Mouse (Mus musculus): Measurements from ENCODE around the gene Slc27a5. TPM values are rescaled to one million over a fixed set of nuclear protein-coding genes. Genes with fewer than 3 reads are reported as not detected.

The Slc27a5 gene
- total and polyA plus RNA-seq, 3 experiments: 0.22 TPM; not detected in 2

GRCm38 (mm10) chr7:12995862-12996261, 2.1 kb downstream of the Slc27a5 start:
- Histone ChIP-seq H3K36me3 (replicated peaks) (no peaks in the 10 kb centered on the region), H3K4me1 (ENCODE audit: insufficient read depth, low read depth, low read length) (no peaks in the 10 kb centered on the region), H3K27me3 (ENCODE audit: insufficient read depth, low read length) (peaks cover 22% of the 10 kb centered on the region), H3K4me3 (ENCODE audit: low read depth, low read length) (no peak overlapping the region), H3K9me3 (replicated peaks) (no peaks in the 10 kb centered on the region)
- TF ChIP-seq TAL1 (conservative IDR thresholded peaks at IDR 0.05; ENCODE audit: low read depth, low read length) (no peak), POLR2AphosphoS5 (IDR thresholded peaks at IDR 0.05; ENCODE audit: insufficient replicate concordance, low read depth, low read length) (no peak), CTCF (IDR thresholded peaks at IDR 0.05; ENCODE audit: low read depth, low read length) (no peak)
- DNase-seq (ENCODE audit: low spot score) (no peak), ATAC-seq (ENCODE audit: extremely low read depth, insufficient number of reproducible peaks, low FRiP score, poor library complexity, severe bottlenecking) (no peak)

DNA sequence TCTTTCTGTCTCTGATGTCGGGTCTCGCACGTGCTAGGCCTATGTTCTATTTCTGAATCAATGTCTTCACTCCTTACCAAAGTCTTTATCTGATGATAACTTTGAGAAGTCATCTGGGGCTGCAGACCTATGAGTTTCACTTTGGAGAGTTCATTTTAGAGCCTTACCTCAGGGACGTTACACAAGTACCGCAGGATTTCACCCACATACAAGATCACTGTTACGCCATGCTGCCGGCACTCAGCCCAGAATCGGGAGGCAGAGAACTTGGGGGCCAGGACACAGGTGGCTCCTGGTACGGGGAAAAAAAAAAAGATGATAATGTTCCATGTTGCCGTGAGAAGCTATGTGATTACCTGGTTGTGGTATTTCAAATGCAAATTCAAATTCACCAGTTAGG, 4.8 kb downstream of the Slc27a5 start:
- H3K27me3 ChIP-seq (ENCODE audit: insufficient read depth, low read length): peaks cover 25% of the 10 kb centered on the region
- H3K4me3 ChIP-seq (ENCODE audit: low read depth, low read length): no peak overlapping the region
- ATAC-seq (ENCODE audit: extremely low read depth, insufficient number of reproducible peaks, low FRiP score, poor library complexity, severe bottlenecking) (no peak), DNase-seq (ENCODE audit: low spot score) (no peak)
- H3K9me3 ChIP-seq (replicated peaks): no peaks in the 10 kb centered on the region
- no peaks in the 10 kb centered on the region for H3K36me3 ChIP-seq (replicated peaks)
- H3K4me1 ChIP-seq (ENCODE audit: insufficient read depth, low read depth, low read length): no peaks in the 10 kb centered on the region
- TF ChIP-seq POLR2AphosphoS5 (IDR thresholded peaks at IDR 0.05; ENCODE audit: insufficient replicate concordance, low read depth, low read length) (no peak), GATA1 (IDR thresholded peaks at IDR 0.05; ENCODE audit: borderline replicate concordance, low read length) (no peak), CTCF (IDR thresholded peaks at IDR 0.05; ENCODE audit: low read depth, low read length) (no peak), TAL1 (conservative IDR thresholded peaks at IDR 0.05; ENCODE audit: low read depth, low read length) (no peak), GATA2 (IDR thresholded peaks at IDR 0.05; ENCODE audit: borderline replicate concordance, low read depth, low read length) (no peak)

DNA sequence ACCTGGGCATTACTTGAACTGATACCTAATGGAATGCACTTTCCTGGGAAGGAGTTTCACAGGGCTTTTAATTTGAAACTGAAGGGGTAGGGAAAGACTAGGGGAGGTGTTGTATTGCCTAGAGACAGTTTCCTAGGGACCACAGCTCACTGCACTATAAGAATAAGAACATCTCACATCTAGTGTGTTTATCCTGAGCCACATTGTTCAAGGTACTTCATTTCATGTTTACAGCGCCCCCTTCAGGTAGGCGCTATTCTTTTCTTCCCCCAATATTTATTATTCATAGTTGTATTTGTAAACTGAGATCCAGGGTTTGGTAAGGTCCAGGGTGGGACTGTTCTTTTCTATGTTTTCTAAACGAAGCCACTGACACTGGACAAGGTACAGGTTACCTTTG, 5.8 kb downstream of the Slc27a5 start:
- ATAC-seq (ENCODE audit: extremely low read depth, insufficient number of reproducible peaks, low FRiP score, poor library complexity, severe bottlenecking) (no peak), DNase-seq (ENCODE audit: low spot score) (no peak)
- Histone ChIP-seq H3K9me3 (replicated peaks) (no peaks in the 10 kb centered on the region), H3K4me3 (ENCODE audit: low read depth, low read length) (no peak overlapping the region), H3K27me3 (ENCODE audit: insufficient read depth, low read length) (peaks cover 18% of the 10 kb centered on the region), H3K4me1 (ENCODE audit: insufficient read depth, low read depth, low read length) (peaks cover 8% of the 10 kb centered on the region), H3K36me3 (replicated peaks) (no peaks in the 10 kb centered on the region)
- TF ChIP-seq TAL1 (conservative IDR thresholded peaks at IDR 0.05; ENCODE audit: low read depth, low read length) (no peak), GATA2 (IDR thresholded peaks at IDR 0.05; ENCODE audit: borderline replicate concordance, low read depth, low read length) (no peak), CTCF (IDR thresholded peaks at IDR 0.05; ENCODE audit: low read depth, low read length) (peak; percentile 31; the same call in 1 of the 2 replicates), GATA1 (IDR thresholded peaks at IDR 0.05; ENCODE audit: borderline replicate concordance, low read length) (no peak)

GRCm38 (mm10) chr7:12987409-12988189, 10.4 kb downstream of the Slc27a5 start:
- Histone ChIP-seq H3K27me3 (ENCODE audit: insufficient read depth, low read length) (peaks cover 6% of the 10 kb centered on the region), H3K9me3 (replicated peaks) (no peaks in the 10 kb centered on the region), H3K4me3 (ENCODE audit: low read depth, low read length) (no peak overlapping the region), H3K4me1 (ENCODE audit: insufficient read depth, low read depth, low read length) (peaks cover 9% of the 10 kb centered on the region), H3K36me3 (replicated peaks) (peaks cover 6% of the 10 kb centered on the region)
- no peak for ATAC-seq (ENCODE audit: extremely low read depth, insufficient number of reproducible peaks, low FRiP score, poor library complexity, severe bottlenecking)
- no peak for DNase-seq (ENCODE audit: low spot score)
- TF ChIP-seq GATA2 (IDR thresholded peaks at IDR 0.05; ENCODE audit: borderline replicate concordance, low read depth, low read length): no peak
- TF ChIP-seq POLR2AphosphoS5 (IDR thresholded peaks at IDR 0.05; ENCODE audit: insufficient replicate concordance, low read depth, low read length): no peak
- TF ChIP-seq GATA1 (IDR thresholded peaks at IDR 0.05; ENCODE audit: borderline replicate concordance, low read length): no peak
- no peak for TF ChIP-seq CTCF (IDR thresholded peaks at IDR 0.05; ENCODE audit: low read depth, low read length)
- no peak for TF ChIP-seq TAL1 (conservative IDR thresholded peaks at IDR 0.05; ENCODE audit: low read depth, low read length)

GRCm38 (mm10) chr7:12986906-12987305, 11.1 kb downstream of the Slc27a5 start:
- no peak for ATAC-seq (ENCODE audit: extremely low read depth, insufficient number of reproducible peaks, low FRiP score, poor library complexity, severe bottlenecking)
- H3K27me3 ChIP-seq (ENCODE audit: insufficient read depth, low read length): peaks cover 6% of the 10 kb centered on the region
- no peak for DNase-seq (ENCODE audit: low spot score)
- no peaks in the 10 kb centered on the region for H3K9me3 ChIP-seq (replicated peaks)
- H3K36me3 ChIP-seq (replicated peaks): peaks cover 13% of the 10 kb centered on the region
- no peak overlapping the region for H3K4me3 ChIP-seq (ENCODE audit: low read depth, low read length)
- H3K4me1 ChIP-seq (ENCODE audit: insufficient read depth, low read depth, low read length): peaks cover 9% of the 10 kb centered on the region
- TF ChIP-seq TAL1 (conservative IDR thresholded peaks at IDR 0.05; ENCODE audit: low read depth, low read length) (no peak), POLR2AphosphoS5 (IDR thresholded peaks at IDR 0.05; ENCODE audit: insufficient replicate concordance, low read depth, low read length) (no peak)

GRCm38 (mm10) chr7:12985724-12986123, 12.3 kb downstream of the Slc27a5 start:
- TF ChIP-seq POLR2AphosphoS5 (IDR thresholded peaks at IDR 0.05; ENCODE audit: insufficient replicate concordance, low read depth, low read length) (no peak), GATA2 (IDR thresholded peaks at IDR 0.05; ENCODE audit: borderline replicate concordance, low read depth, low read length) (no peak)
- ATAC-seq (ENCODE audit: extremely low read depth, insufficient number of reproducible peaks, low FRiP score, poor library complexity, severe bottlenecking) (no peak), DNase-seq (ENCODE audit: low spot score) (no peak)
- Histone ChIP-seq H3K9me3 (replicated peaks) (no peaks in the 10 kb centered on the region), H3K27me3 (ENCODE audit: insufficient read depth, low read length) (0 out of 2 replicates have a peak, but pooled peaks cover under 1% of the 10 kb centered on the region), H3K4me1 (ENCODE audit: insufficient read depth, low read depth, low read length) (peaks cover 9% of the 10 kb centered on the region), H3K4me3 (ENCODE audit: low read depth, low read length) (no peak overlapping the region), H3K36me3 (replicated peaks) (peaks cover 18% of the 10 kb centered on the region)

All from G1E (cell line).